Mouse (Mus musculus): ENCODE measurements around the gene Jakmip3.

GRCm38 (mm10) chr7:139089892-139090874 lies 149.7 kb downstream of the Jakmip3 start:
- TF ChIP-seq CHD2 (IDR thresholded peaks at IDR 0.05; ENCODE audit: low read depth, low read length) (no peak), HCFC1 (IDR thresholded peaks at IDR 0.05; ENCODE audit: borderline replicate concordance, insufficient read depth, low read length) (no peak)
